Mouse (Mus musculus) liver, adult 2 months (tissue): ENCODE results near the gene Klhl33.

Experiments
- CTCF ChIP-seq: fragments of 200-500 bp; IDR thresholded peaks from 2 replicates; pipeline ENCODE4 v1.5.1; 2011; ENCODE audit warnings: low read depth, low read length, control low read depth
- POLR2A ChIP-seq: fragments of 200-500 bp; IDR thresholded peaks from 2 replicates; pipeline ENCODE4 v1.6.1; 2011; ENCODE audit warnings: low read length, control low read depth; ENCODE audit not compliant: insufficient read depth; ENCODE audit errors: extremely low read depth

DNA sequence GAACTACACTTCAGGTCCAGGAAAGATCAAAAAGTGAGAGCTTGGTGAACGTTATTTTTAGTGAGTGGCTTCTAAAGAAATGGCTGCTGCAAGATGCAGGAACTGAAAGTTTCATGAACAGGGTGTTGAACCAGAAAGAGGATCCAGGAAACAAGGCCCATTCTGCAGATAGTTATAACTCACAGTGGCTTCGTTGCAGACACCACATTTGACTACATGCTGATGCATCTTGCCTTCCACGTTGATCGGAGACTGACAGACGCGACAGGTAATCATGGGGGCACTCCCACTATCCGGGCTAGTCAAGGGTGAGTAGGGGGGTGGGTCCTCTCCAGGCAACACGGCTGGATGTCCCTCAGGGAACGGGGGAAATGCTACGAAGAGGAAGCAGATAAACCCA, 32.6 kb upstream of the Klhl33 start:
- TF ChIP-seq CTCF (no peak), POLR2A (no peak)
